Mouse (Mus musculus) c-Kit-positive CD71-positive TER-119-negative erythroid progenitor cells, embryonic 14.5 days (primary cell): ENCODE measurements around the gene Emilin2.
"Not testable (repeated sequence)": the region's sequence is repeated elsewhere in the genome, so short reads cannot be mapped to it uniquely, and the experiment has no call there.

Experiments
- DNase-seq: peaks from one replicate; pipeline ENCODE4 v3.0.0-alpha.2; 2013; ENCODE audit warnings: low read depth

Emilin2 gene

GRCm38 (mm10) chr17:71311340-71312171 lies at the start of gene Emilin2:
Gene Emilin2 (minus strand): TSS chr17:71311978.
- DNase-seq, result peak; percentile 72

GRCm38 (mm10) chr17:71355526-71355925 lies 43.7 kb upstream of the Emilin2 start:
- no peak for DNase-seq

- no peak for DNase-seq
These were observed 42.4 kb upstream of the Emilin2 start for GRCm38 (mm10) chr17:71354205-71354604.

GRCm38 (mm10) chr17:71348188-71348587 lies 36.4 kb upstream of the Emilin2 start:
- DNase-seq, result no peak

- no peak for DNase-seq
These were observed 30.2 kb upstream of the Emilin2 start for GRCm38 (mm10) chr17:71342006-71342405.

- DNase-seq, result no peak
These were observed 26.8 kb upstream of the Emilin2 start for GRCm38 (mm10) chr17:71338627-71339026.

GRCm38 (mm10) chr17:71337546-71337945 lies 25.8 kb upstream of the Emilin2 start:
- no peak for DNase-seq

GRCm38 (mm10) chr17:71336421-71336820 lies 24.6 kb upstream of the Emilin2 start:
- no peak for DNase-seq

- DNase-seq, result no peak
These were observed 20.5 kb upstream of the Emilin2 start for GRCm38 (mm10) chr17:71332298-71332697.

GRCm38 (mm10) chr17:71320731-71321130 lies 9.0 kb upstream of the Emilin2 start:
- not testable (repeated sequence) for DNase-seq

- DNase-seq, result no peak
These were observed 7.6 kb upstream of the Emilin2 start for GRCm38 (mm10) chr17:71319361-71319760.

GRCm38 (mm10) chr17:71317571-71317970 lies 5.8 kb upstream of the Emilin2 start:
- DNase-seq, result no peak

- no peak for DNase-seq
These were observed 2.5 kb upstream of the Emilin2 start for GRCm38 (mm10) chr17:71314315-71314714.

GRCm38 (mm10) chr17:71310486-71311339 lies 1.1 kb downstream of the Emilin2 start:
- no peak for DNase-seq

- no peak for DNase-seq
These were observed 1.9 kb downstream of the Emilin2 start for GRCm38 (mm10) chr17:71309711-71310485.

GRCm38 (mm10) chr17:71309141-71309540 lies 2.6 kb downstream of the Emilin2 start:
- DNase-seq, result no peak

- DNase-seq, result no peak
These were observed 3.5 kb downstream of the Emilin2 start for GRCm38 (mm10) chr17:71308296-71308695.

- no peak for DNase-seq
These were observed 4.5 kb downstream of the Emilin2 start for GRCm38 (mm10) chr17:71307251-71307790.

GRCm38 (mm10) chr17:71306716-71307115 lies 5.1 kb downstream of the Emilin2 start:
- no peak for DNase-seq

- DNase-seq, result no peak
These were observed 5.7 kb downstream of the Emilin2 start for GRCm38 (mm10) chr17:71306091-71306490.

- no peak for DNase-seq
These were observed 8.3 kb downstream of the Emilin2 start for GRCm38 (mm10) chr17:71303444-71303843.

- no peak for DNase-seq
These were observed 10.4 kb downstream of the Emilin2 start for GRCm38 (mm10) chr17:71301413-71301812.
